Mouse (Mus musculus): ENCODE data around the gene Olfr1018.

Olfr1018 gene

DNA sequence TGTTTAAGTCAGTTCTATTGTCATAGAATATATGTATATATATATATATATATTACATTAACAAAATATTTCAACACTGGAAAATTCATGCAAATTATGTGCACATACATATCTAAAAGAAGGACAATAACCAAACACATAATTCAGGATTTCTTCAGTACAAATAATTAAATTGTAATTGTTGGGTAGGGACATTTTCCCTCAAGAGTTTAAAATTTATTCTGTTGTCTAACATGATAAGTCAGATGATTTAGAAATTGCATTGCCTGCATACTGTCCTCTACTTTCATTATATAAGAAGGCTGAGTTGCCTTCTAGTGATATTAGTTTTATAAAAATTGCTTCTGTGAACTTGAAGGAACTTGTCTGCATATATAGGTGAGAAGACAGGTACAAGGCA, at the start of gene Olfr1018:
TSS of gene Olfr1018 (plus strand) at position 301 of the 400 bp plus-strand sequence.
- no peak for DNase-seq (ENCODE audit: low read depth, low spot score)

DNA sequence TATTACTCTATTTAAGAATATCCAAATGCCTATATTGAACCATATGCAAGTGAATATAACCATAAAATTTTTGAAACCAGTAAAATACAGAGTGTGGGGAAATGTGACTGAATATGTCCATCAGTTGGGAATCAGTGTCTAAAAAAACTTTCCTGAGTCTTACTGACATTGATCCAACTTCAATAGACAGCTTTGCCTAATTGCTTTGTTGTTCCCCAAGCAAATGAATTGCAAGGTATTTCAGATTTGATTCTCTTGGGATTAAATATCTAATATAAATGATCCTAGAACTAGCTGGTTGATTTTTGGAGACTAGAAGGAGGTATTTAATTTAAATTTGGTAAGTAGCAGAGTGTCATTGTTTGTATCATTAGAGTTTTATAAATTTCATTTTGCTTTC, 45.9 kb upstream of the Olfr1018 start, which contains the start of gene Olfr1014:
TSS of gene Olfr1014 (plus strand) at position 301 of the 400 bp plus-strand sequence.
- DNase-seq (ENCODE audit: low read depth, low spot score) = no peak

- DNase-seq (ENCODE audit: low read depth, low spot score) = no peak
These were observed 36.6 kb upstream of the Olfr1018 start, which contains the start of gene Olfr1015 for GRCm38 (mm10) chr2:85781717-85782116. Gene Olfr1015 (plus strand): TSS chr2:85782017.

GRCm38 (mm10) chr2:85792331-85792730, 25.9 kb upstream of the Olfr1018 start:
- DNase-seq (ENCODE audit: low read depth, low spot score) = peak; percentile 2

DNA sequence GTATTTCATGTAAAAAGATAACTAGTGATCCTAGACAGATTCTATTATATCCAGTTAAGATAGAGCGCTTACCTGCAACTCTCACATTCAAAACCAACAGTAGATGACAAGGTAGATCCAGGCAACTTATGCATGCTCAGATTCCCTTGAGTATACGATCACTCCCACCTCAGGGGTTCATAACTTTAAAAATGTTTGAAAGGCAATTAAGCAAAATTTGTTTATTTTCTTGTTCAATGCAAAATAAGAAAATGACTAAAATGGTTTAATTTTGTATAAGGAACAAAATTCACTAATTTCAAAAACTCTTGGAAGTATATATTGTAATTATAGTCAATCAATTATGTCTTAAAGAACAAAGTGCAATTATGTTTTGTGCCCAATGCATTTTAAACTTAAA, 15.8 kb upstream of the Olfr1018 start, which contains the start of gene Olfr1016:
TSS of gene Olfr1016 (minus strand) at position 101 of the 400 bp plus-strand sequence.
- no peak for DNase-seq (ENCODE audit: low read depth, low spot score)

DNA sequence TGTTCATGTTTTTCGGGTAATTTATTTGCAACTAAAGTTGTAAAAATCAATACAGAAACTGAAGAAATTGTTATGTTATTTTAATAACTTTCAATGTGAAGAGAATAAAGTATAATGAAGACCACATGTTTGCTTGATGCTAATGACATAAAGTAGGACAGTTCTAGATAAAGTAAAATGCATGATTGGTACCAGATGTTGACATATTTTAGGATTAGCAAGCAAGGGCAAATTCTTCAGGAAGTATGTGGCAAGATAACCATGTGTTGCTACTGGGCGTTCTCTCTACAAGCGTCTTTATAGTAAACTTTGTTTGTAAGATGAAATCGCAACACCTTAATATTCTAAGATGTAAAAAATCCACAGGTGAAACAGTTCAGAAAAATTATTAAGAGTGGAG, 13.8 kb upstream of the Olfr1018 start:
- DNase-seq (ENCODE audit: low read depth, low spot score) = no peak

- DNase-seq (ENCODE audit: low read depth, low spot score) = no peak
These were observed 27.1 kb downstream of the Olfr1018 start, which contains the start of gene Olfr1019 for GRCm38 (mm10) chr2:85845383-85845782. Gene Olfr1019 (minus strand): TSS chr2:85845483.

DNA sequence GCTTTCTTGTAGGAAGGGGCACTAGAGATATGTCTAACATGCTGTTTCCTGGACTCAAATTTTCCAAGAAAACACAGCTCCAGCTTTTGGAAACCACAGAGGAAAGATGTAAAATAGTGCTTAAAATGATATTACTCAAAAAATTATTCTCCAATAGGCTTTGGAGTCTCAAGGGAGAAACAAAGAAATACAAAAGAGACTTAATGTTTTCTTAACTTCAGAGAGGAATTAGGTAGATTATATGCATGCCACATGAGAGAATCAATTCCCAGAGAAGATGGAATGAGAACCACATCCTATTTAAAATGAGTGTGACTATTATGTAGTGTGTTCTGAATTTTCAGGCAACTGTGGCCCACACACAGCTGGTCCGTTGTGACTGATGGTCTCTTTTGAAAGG, 28.5 kb downstream of the Olfr1018 start, which contains the start of gene Olfr1020:
TSS of gene Olfr1020 (plus strand) at position 301 of the 400 bp plus-strand sequence.
- DNase-seq (ENCODE audit: low read depth, low spot score) = no peak

DNA sequence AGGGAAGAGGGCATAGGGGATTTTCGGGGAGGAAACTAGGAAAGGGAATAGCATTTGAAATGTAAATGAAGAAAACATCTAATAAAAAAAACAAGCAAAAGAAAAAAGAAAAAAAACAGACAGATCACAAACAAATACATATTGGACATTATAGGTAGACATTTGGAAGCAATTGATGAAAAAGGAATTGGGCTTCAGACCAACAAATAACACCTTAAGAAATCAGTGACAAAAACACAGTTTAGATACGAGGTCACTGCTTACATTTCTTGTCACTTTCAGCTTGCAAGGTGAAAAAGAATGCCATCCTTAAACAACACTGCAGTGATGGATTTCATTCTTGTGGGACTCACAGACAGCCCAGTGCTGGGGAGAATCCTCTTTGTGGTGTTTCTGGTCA, 50.0 kb downstream of the Olfr1018 start, which contains the start of gene Olfr1022:
TSS of gene Olfr1022 (plus strand) at position 301 of the 400 bp plus-strand sequence.
- no peak for DNase-seq (ENCODE audit: low read depth, low spot score)
